Mouse (Mus musculus): ENCODE results near the gene Atcay.

DNA sequence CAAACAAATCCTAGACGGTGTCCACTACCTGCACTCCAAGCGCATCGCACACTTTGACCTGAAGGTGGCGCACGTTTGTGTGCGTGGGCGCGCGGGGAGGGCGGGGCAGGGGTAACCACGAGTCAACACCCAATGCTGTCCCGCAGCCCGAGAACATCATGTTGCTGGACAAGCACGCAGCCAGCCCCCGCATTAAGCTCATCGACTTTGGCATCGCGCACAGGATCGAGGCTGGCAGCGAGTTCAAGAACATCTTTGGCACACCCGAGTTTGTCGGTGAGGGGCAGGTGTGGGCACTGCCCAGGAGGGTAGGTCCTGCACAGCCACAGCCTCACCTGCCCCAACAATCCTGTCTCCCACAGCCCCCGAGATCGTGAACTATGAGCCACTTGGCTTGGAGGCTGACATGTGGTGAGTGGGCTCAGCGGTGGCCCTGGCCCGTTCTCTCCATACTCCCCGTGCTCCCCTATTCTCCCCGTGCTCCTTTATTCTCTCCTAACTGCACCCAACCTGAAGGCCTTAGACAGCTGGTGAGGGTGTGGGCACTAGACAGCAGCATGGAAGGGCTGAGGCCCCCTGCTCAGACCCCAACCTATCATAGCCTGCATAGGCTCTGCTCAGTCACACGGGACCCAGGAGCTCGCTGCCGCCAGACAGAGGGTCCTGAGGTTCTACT is 40.3 kb downstream of the Atcay start:
- no peak for TF ChIP-seq GATA1 (IDR thresholded peaks at IDR 0.05; ENCODE audit: borderline replicate concordance, low read length)
- TF ChIP-seq CTCF (IDR thresholded peaks at IDR 0.05; ENCODE audit: low read depth, low read length) = peak; percentile 35
- no peak for TF ChIP-seq POLR2AphosphoS5 (IDR thresholded peaks at IDR 0.05; ENCODE audit: insufficient replicate concordance, low read depth, low read length)
- TF ChIP-seq TAL1 (conservative IDR thresholded peaks at IDR 0.05; ENCODE audit: low read depth, low read length) = no peak

Measured in G1E (cell line).